Mouse (Mus musculus) small intestine, adult 2 months (tissue): ENCODE data around the gene Thap3. TPM values are rescaled to one million over a fixed set of nuclear protein-coding genes. Genes with fewer than 3 reads are reported as not detected.
A peak's percentile ranks its signal among the peaks of the same experiment; 100 is the strongest.

Experiments used
- H3K27ac ChIP-seq: fragments of 200-500 bp; 2 replicates; pipeline ENCODE4 v1.5.1; 2012; ENCODE audit warnings: low read depth, low read length, control low read depth, inconsistent platforms; ENCODE audit not compliant: insufficient read depth
- H3K27me3 ChIP-seq: fragments of 200-500 bp; 2 replicates; pipeline ENCODE4 v1.6.1; 2012; ENCODE audit warnings: mild to moderate bottlenecking, moderate library complexity, low read length, inconsistent platforms; ENCODE audit not compliant: control insufficient read depth, insufficient read depth
- H3K36me3 ChIP-seq: fragments of 200-500 bp; 2 replicates; pipeline ENCODE4 v1.6.1; 2012; ENCODE audit warnings: mild to moderate bottlenecking, low read length, control low read depth, inconsistent platforms; ENCODE audit not compliant: control insufficient read depth, insufficient read depth
- H3K4me1 ChIP-seq: fragments of 200-500 bp; 2 replicates; pipeline ENCODE4 v1.6.1; 2012; ENCODE audit warnings: low read length, inconsistent platforms, mixed read lengths; ENCODE audit not compliant: control insufficient read depth, insufficient read depth, insufficient read length
- H3K4me3 ChIP-seq: fragments of 200-500 bp; 2 replicates; pipeline ENCODE4 v1.5.1; 2012; ENCODE audit warnings: low read depth, mild to moderate bottlenecking, control low read depth, inconsistent platforms, low read length, moderate library complexity
- CTCF ChIP-seq: fragments of 200-500 bp; IDR thresholded peaks from 2 replicates; pipeline ENCODE4 v1.5.1; 2012; ENCODE audit warnings: low read depth, mild to moderate bottlenecking, control low read depth, inconsistent platforms, low read length, moderate library complexity, mixed read lengths; ENCODE audit not compliant: insufficient replicate concordance, insufficient read length; ENCODE audit errors: extremely low read depth
- POLR2A ChIP-seq: fragments of 200-500 bp; IDR thresholded peaks from 2 replicates; pipeline ENCODE4 v1.6.1; 2012; ENCODE audit warnings: low read depth, mild to moderate bottlenecking, control low read depth, inconsistent platforms, low read length, moderate library complexity
- WGBS: fragments of 180-500 bp; shearing (Covaris S2); methylation state at CpG from one replicate; pipeline ENCODE4 v1.1.7; 2018; 5-methylcytosine and 5-hydroxymethylcytosine counted together
- polyA plus RNA-seq: library from polyadenylated mRNA; depleted of rRNA; stranded (reverse); fragments of >200 nt; gene quantifications from 2 replicates; pipeline ENCODE4 v1.2.3, GENCODE M21; 2012; rRNA removed

The Thap3 gene
- polyA plus RNA-seq, 1 experiment = 24.2 TPM

GRCm38 (mm10) chr4:151948497-151949471 lies 40.0 kb downstream of the Thap3 start:
- peaks cover 24% of the 10 kb centered on the region for H3K36me3 ChIP-seq
- WGBS = 83% methylated on average over 14 of the region's 14 CpGs
- H3K27ac ChIP-seq = no peak overlapping the region
- no peaks in the 10 kb centered on the region for H3K27me3 ChIP-seq
- H3K4me3 ChIP-seq = no peak overlapping the region
- peaks cover 4% of the 10 kb centered on the region; the same call in 1 of the 2 replicates for H3K4me1 ChIP-seq
- TF ChIP-seq CTCF = no peak
- no peak for TF ChIP-seq POLR2A

DNA sequence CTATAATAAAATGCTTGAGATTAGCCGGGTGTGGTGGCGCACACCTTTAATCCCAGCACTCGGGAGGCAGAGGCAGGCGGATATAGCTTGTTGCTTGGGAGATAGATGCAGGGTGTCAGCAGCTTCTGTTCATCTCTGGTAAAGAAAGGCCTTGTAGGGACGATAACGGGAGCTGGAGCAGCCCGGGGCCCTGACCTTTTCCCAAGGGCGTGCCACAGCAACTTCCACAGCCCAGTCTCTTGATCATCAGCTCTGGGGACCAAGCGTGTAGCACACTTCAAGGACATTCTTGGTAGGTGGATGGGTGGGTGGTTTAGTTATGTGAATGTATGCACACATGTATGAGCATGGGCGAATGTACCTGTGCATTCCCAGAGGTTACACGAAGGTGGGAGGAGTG lies 42.6 kb downstream of the Thap3 start:
- H3K4me1 ChIP-seq = peaks cover 4% of the 10 kb centered on the region; the same call in 1 of the 2 replicates
- TF ChIP-seq CTCF (no peak), POLR2A (no peak)
- H3K36me3 ChIP-seq = peaks cover 4% of the 10 kb centered on the region
- 79% methylated on average over 11 of the region's 11 CpGs for WGBS
- H3K27ac ChIP-seq = no peak overlapping the region
- H3K4me3 ChIP-seq = no peak overlapping the region
- H3K27me3 ChIP-seq = no peaks in the 10 kb centered on the region

GRCm38 (mm10) chr4:151938089-151938488 lies 50.7 kb downstream of the Thap3 start:
- TF ChIP-seq POLR2A (no peak), CTCF (no peak)
- no peaks in the 10 kb centered on the region for H3K27me3 ChIP-seq
- H3K36me3 ChIP-seq = no peaks in the 10 kb centered on the region; the same call in 1 of the 2 replicates
- WGBS = 64% methylated on average over 3 of the region's 3 CpGs
- no peak overlapping the region for H3K27ac ChIP-seq
- H3K4me3 ChIP-seq = no peak overlapping the region
- peaks cover 20% of the 10 kb centered on the region for H3K4me1 ChIP-seq

DNA sequence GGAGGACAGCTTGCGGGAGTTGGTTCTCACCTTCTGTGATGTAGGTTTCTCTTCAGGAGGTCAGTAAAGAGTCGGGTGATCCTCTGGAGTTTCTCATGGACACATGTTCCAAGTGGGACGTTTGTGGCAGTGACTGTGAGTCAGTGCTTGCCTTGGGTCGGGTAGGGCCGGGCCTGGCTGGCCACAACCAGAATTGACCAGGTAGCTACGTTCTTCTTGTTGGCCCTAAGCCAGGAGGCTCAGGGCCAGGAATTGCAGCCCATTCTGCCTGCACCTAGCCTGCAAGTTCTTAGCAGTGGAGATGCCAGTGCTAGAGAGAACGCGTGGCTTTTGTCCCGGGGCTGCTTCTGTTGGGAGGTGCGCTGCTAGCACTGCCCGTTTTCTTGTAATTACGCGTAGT lies 51.4 kb downstream of the Thap3 start:
- Histone ChIP-seq H3K36me3 (no peaks in the 10 kb centered on the region; the same call in 1 of the 2 replicates), H3K27me3 (no peaks in the 10 kb centered on the region), H3K4me1 (peaks cover 20% of the 10 kb centered on the region), H3K27ac (no peak overlapping the region), H3K4me3 (no peak overlapping the region)
- 59% methylated on average over 13 of the region's 13 CpGs for WGBS
- TF ChIP-seq POLR2A (no peak), CTCF (no peak)

GRCm38 (mm10) chr4:151934215-151934572 lies 54.6 kb downstream of the Thap3 start:
- 0 out of 2 replicates have a peak overlapping the region, but pooled peaks have one; percentile 1 for H3K27ac ChIP-seq
- H3K4me1 ChIP-seq = peaks cover 20% of the 10 kb centered on the region
- no peaks in the 10 kb centered on the region for H3K27me3 ChIP-seq
- WGBS = under 1% methylated on average over 23 of the region's 23 CpGs
- no peak for TF ChIP-seq POLR2A
- TF ChIP-seq CTCF = no peak
- no peaks in the 10 kb centered on the region; the same call in 1 of the 2 replicates for H3K36me3 ChIP-seq
- H3K4me3 ChIP-seq = peak overlapping the region; percentile 95

DNA sequence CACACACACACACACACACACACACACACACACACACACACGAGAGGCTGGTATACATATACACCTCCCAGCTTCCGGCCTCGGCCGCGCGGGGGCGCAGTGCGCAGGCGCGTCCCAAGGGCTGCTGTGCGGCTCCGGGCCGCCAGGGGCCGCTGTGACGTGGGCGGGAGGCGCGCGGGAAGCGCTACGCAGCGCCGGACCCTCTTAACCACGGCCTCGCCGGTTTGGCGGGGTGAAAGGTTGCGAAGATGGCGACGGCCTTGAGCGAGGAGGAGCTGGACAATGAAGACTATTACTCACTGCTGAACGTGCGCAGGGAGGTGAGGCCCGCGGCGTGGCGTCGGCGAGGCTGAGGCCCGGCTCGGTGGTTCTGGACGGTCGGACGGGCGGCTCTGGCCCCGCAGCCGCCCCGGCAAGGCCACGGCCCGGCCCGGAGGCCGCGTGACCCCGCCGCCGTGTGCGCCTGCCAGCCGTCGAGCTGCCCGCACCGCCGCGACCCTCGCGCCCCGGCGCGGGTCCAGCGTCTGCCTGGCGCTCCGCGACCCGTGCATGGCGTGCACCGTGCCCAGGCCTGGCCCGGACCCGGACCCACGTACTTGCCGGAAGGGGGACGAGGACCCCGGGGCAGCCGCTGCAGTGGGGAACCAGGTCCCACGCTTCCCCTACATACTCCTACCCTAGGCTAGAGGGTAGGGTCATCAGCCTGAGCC lies 55.1 kb downstream of the Thap3 start, which contains the start of gene Dnajc11:
TSS of gene Dnajc11 (plus strand) at position 187 of the 710 bp plus-strand sequence.
- WGBS = under 1% methylated on average over 83 of the region's 83 CpGs
- no peaks in the 10 kb centered on the region for H3K27me3 ChIP-seq

More for the DNA sequence above, 55.1 kb downstream of the Thap3 start, which contains the start of gene Dnajc11:
- TF ChIP-seq POLR2A = peak; percentile 31; the same call in 1 of the 2 replicates
- TF ChIP-seq CTCF = peak; percentile 94
- peak within 1 kb of the TSS; percentile 1; the same call in 1 of the 2 replicates for H3K27ac ChIP-seq
- H3K36me3 ChIP-seq = no peaks in the 10 kb centered on the region; the same call in 1 of the 2 replicates
- peaks cover 20% of the 10 kb centered on the region for H3K4me1 ChIP-seq
- H3K4me3 ChIP-seq = peak within 1 kb of the TSS; percentile 95

Other genes starting within 250 kb of the Thap3 start
- 1.4 and 2.2 TPM in 2 replicates for gene Camta1, start 127.1 kb downstream of the Thap3 start, polyA plus RNA-seq
- 28.1 and 32.0 TPM in 2 replicates for gene Dnajc11, start 55.3 kb downstream of the Thap3 start, polyA plus RNA-seq
- gene Phf13, start 7.3 kb upstream of the Thap3 start, polyA plus RNA-seq = 4.0 and 7.5 TPM in 2 replicates
- gene Klhl21, start 19.8 kb upstream of the Thap3 start, polyA plus RNA-seq = 18.6 and 19.8 TPM in 2 replicates
- 12.5 and 13.6 TPM in 2 replicates for gene Zbtb48, start 38.7 kb upstream of the Thap3 start, polyA plus RNA-seq
- 0.05 TPM in 1 of 2 replicates, not detected in the other for gene Tas1r1, start 49.6 kb upstream of the Thap3 start, polyA plus RNA-seq
- gene Nol9, start 50.3 kb upstream of the Thap3 start, polyA plus RNA-seq = 9.7 and 14.3 TPM in 2 replicates
- 7.0 and 15.7 TPM in 2 replicates for gene Plekhg5, start 83.5 kb upstream of the Thap3 start, polyA plus RNA-seq
- gene Tnfrsf25, start 126.9 kb upstream of the Thap3 start, polyA plus RNA-seq = 1.9 and 3.8 TPM in 2 replicates
- 124 and 572 TPM in 2 replicates for gene Espn, start 163.4 kb upstream of the Thap3 start, polyA plus RNA-seq
- 8.3 and 51.7 TPM in 2 replicates for gene Hes2, start 169.9 kb upstream of the Thap3 start, polyA plus RNA-seq
- 30.0 and 33.4 TPM in 2 replicates for gene Acot7, start 189.1 kb upstream of the Thap3 start, polyA plus RNA-seq